In the genomic region with DNA sequence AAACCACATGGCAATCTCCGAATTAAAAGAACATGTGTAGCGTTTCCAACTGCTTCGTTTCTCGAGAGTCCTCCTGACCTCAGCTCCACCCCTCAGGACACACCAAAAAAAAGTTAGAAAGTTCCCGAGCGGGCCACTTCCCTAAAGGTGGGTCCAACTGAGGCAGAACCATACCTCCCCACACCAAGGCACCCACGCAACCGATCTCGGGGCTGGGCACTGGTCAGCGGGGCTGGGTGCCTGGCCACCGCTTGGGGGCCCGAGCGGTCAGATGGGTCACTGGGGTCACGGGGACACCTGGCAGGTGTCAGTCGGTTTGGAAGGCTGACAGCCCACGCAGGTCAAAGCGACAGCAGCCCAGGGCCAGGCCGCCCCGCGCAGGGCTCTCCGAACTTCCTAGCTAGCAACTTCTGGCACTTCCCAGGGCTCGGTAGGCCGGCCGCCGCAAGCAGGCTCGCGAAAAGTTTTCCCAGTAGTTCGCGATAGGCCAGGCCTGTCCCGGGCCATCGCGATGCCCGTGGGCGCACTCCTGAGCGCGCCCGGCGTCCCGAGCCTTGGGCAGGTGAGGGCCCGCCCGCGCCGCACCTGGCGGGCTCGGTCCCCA, we compare ENCODE assay signal across 8 mouse cellular contexts. TPM values are rescaled to one million over a fixed set of nuclear protein-coding genes. Genes with fewer than 3 reads are reported as not detected.
A peak's percentile ranks its signal among the peaks of the same experiment; 100 is the strongest.
DNase-seq lines count a peak whose midpoint lies in the region; ATAC-seq and TF ChIP-seq lines count a peak whose summit lies in the region.

No protein-coding gene starts in this region.

- no peak for TF ChIP-seq POLR2A in ES-Bruce4 (IDR thresholded peaks at IDR 0.05; ENCODE audit: insufficient read depth, low read length)

- ATAC-seq in forebrain, embryonic 13.5 days, result peak; percentile 23
- no peak for ATAC-seq in hindbrain, embryonic 16.5 days
- ATAC-seq in lung, postnatal 0 days, result peak; percentile 42
- ATAC-seq in stomach, embryonic 16.5 days (ENCODE audit: insufficient read depth, low FRiP score), result peak; percentile 30

- H3K9ac ChIP-seq in ES-Bruce4 (ENCODE audit: low read depth, poor library complexity, severe bottlenecking), result peak overlapping the region; percentile 95
- H3K9ac ChIP-seq in forebrain, embryonic 13.5 days, result peak overlapping the region; percentile 87
- H3K9ac ChIP-seq in hindbrain, embryonic 16.5 days (ENCODE audit: low read depth, low read length), result peak overlapping the region; percentile 87
- peak overlapping the region; percentile 80 for H3K9ac ChIP-seq in lung, postnatal 0 days (replicated peaks; ENCODE audit: low read depth)
- peak overlapping the region; percentile 98 for H3K9ac ChIP-seq in stomach, embryonic 16.5 days (ENCODE audit: low read length)

- H3K4me2 ChIP-seq in forebrain, embryonic 13.5 days, result peak overlapping the region; percentile 98
- peak overlapping the region; percentile 100 for H3K4me2 ChIP-seq in hindbrain, embryonic 16.5 days (ENCODE audit: low read length)
- peak overlapping the region; percentile 92 for H3K4me2 ChIP-seq in lung, postnatal 0 days (replicated peaks; ENCODE audit: low read depth, low read length)
- peak overlapping the region; percentile 94 for H3K4me2 ChIP-seq in stomach, embryonic 16.5 days (ENCODE audit: low read depth, low read length)

- no peaks in the 10 kb centered on the region for H3K36me3 ChIP-seq in ES-Bruce4 (ENCODE audit: control insufficient read depth, insufficient read depth, low read length, poor library complexity, severe bottlenecking)
- H3K36me3 ChIP-seq in forebrain, embryonic 13.5 days (ENCODE audit: poor library complexity, severe bottlenecking), result no peaks in the 10 kb centered on the region
- H3K36me3 ChIP-seq in hindbrain, embryonic 16.5 days (ENCODE audit: control insufficient read depth, insufficient read depth, low read length), result no peaks in the 10 kb centered on the region
- H3K36me3 ChIP-seq in lung, postnatal 0 days (ENCODE audit: insufficient read depth, low read length), result no peaks in the 10 kb centered on the region
- H3K36me3 ChIP-seq in stomach, embryonic 16.5 days (ENCODE audit: control insufficient read depth, insufficient read depth, low read length), result no peaks in the 10 kb centered on the region

- no peak overlapping the region for H3K27ac ChIP-seq in ES-Bruce4 (ENCODE audit: insufficient read depth, low read length)
- H3K27ac ChIP-seq in forebrain, embryonic 13.5 days, result no peak overlapping the region
- peak overlapping the region; percentile 48; the same call in 1 of the 2 replicates for H3K27ac ChIP-seq in hindbrain, embryonic 16.5 days (ENCODE audit: low read depth, low read length)
- peak overlapping the region; percentile 90 for H3K27ac ChIP-seq in lung, postnatal 0 days (ENCODE audit: low read length)
- peak overlapping the region; percentile 92 for H3K27ac ChIP-seq in stomach, embryonic 16.5 days (ENCODE audit: low read length)

- TF ChIP-seq EP300 in ES-Bruce4 (IDR thresholded peaks at IDR 0.05; ENCODE audit: insufficient read depth, low read depth, low read length), result no peak
- no peak for TF ChIP-seq EP300 in lung, postnatal 0 days (IDR thresholded peaks at IDR 0.05)

- TF ChIP-seq CTCF in ES-Bruce4 (IDR thresholded peaks at IDR 0.05; ENCODE audit: low read depth, low read length), result no peak
- TF ChIP-seq CTCF in lung, postnatal 0 days (IDR thresholded peaks at IDR 0.05), result peak; percentile 30; the same call in 1 of the 2 replicates

- WGBS in forebrain, embryonic 13.5 days, result 1% methylated on average over 39 of the region's 45 CpGs
- WGBS in hindbrain, embryonic 16.5 days, result 1% methylated on average over 45 of the region's 45 CpGs
- WGBS in lung, postnatal 0 days, result under 1% methylated on average over 34 of the region's 45 CpGs
- WGBS in stomach, embryonic 16.5 days, result under 1% methylated on average over 45 of the region's 45 CpGs

- no peaks in the 10 kb centered on the region for H3K9me3 ChIP-seq in ES-Bruce4 (replicated peaks; ENCODE audit: control insufficient read depth, insufficient read depth, low read length, poor library complexity, severe bottlenecking)
- H3K9me3 ChIP-seq in forebrain, embryonic 13.5 days (replicated peaks), result no peaks in the 10 kb centered on the region
- H3K9me3 ChIP-seq in hindbrain, embryonic 16.5 days (ENCODE audit: control insufficient read depth, low read length), result no peaks in the 10 kb centered on the region
- H3K9me3 ChIP-seq in lung, postnatal 0 days (ENCODE audit: low read length), result no peaks in the 10 kb centered on the region
- H3K9me3 ChIP-seq in stomach, embryonic 16.5 days (replicated peaks; ENCODE audit: control insufficient read depth, low read length), result no peaks in the 10 kb centered on the region

- no peaks in the 10 kb centered on the region; the same call in 1 of the 2 replicates for H3K27me3 ChIP-seq in ES-Bruce4 (ENCODE audit: control insufficient read depth, insufficient read depth, low read length, poor library complexity, severe bottlenecking)
- H3K27me3 ChIP-seq in forebrain, embryonic 13.5 days, result peaks cover 8% of the 10 kb centered on the region
- peaks cover 4% of the 10 kb centered on the region for H3K27me3 ChIP-seq in hindbrain, embryonic 16.5 days (replicated peaks; ENCODE audit: control insufficient read depth, insufficient read depth, low read length)
- H3K27me3 ChIP-seq in lung, postnatal 0 days (replicated peaks; ENCODE audit: insufficient read depth, low read length), result no peaks in the 10 kb centered on the region
- no peaks in the 10 kb centered on the region for H3K27me3 ChIP-seq in stomach, embryonic 16.5 days (ENCODE audit: control insufficient read depth, insufficient read depth, low read length)

- H3K4me1 ChIP-seq in ES-Bruce4 (ENCODE audit: control insufficient read depth, insufficient read depth, low read length), result peaks cover 6% of the 10 kb centered on the region
- H3K4me1 ChIP-seq in forebrain, embryonic 13.5 days, result peaks cover 44% of the 10 kb centered on the region
- peaks cover 25% of the 10 kb centered on the region for H3K4me1 ChIP-seq in hindbrain, embryonic 16.5 days (ENCODE audit: control insufficient read depth, insufficient read depth, low read depth, low read length)
- peaks cover 40% of the 10 kb centered on the region for H3K4me1 ChIP-seq in lung, postnatal 0 days (ENCODE audit: insufficient read depth, low read depth, low read length)
- H3K4me1 ChIP-seq in stomach, embryonic 16.5 days (ENCODE audit: control insufficient read depth, insufficient read depth, low read length), result peaks cover 44% of the 10 kb centered on the region

- peak; percentile 29 for DNase-seq in 416B (ENCODE audit: low read depth)
- peak; percentile 66 for DNase-seq in lung, postnatal 0 days (ENCODE audit: low spot score)
- no peak for DNase-seq in left cerebral cortex, adult 18-20 months (ENCODE audit: low spot score in 2 of 2)
- no peak for DNase-seq in T-cell, adult 2 months (ENCODE audit: low spot score)

- peak overlapping the region; percentile 74 for H3K4me3 ChIP-seq in ES-Bruce4 (ENCODE audit: low read depth, low read length)
- peak overlapping the region; percentile 89 for H3K4me3 ChIP-seq in forebrain, embryonic 13.5 days
- peak overlapping the region; percentile 85 for H3K4me3 ChIP-seq in hindbrain, embryonic 16.5 days (ENCODE audit: low read length)
- peak overlapping the region; percentile 92 for H3K4me3 ChIP-seq in lung, postnatal 0 days (ENCODE audit: low read depth, low read length)
- peak overlapping the region; percentile 90 for H3K4me3 ChIP-seq in stomach, embryonic 16.5 days (replicated peaks; ENCODE audit: low read length)

RNA-seq across cellular contexts. Expression of a gene that starts 0.7 kb away (rescaled TPM):
- 38.6 and 40.2 TPM in 2 replicates for polyA plus RNA-seq in ES-Bruce4 (2011; ENCODE audit: insufficient read depth, insufficient read length, low read depth, missing spikeins)
- 2.0 and 2.2 TPM in 2 replicates for polyA plus RNA-seq in forebrain, embryonic 13.5 days (2015; fragmentation: Nextera tagmentation; extraction: Ambion mirVana)
- polyA plus RNA-seq in hindbrain, embryonic 16.5 days (2015; fragmentation: Nextera tagmentation; extraction: Ambion mirVana), result 1.3 and 1.5 TPM in 2 replicates
- polyA plus RNA-seq in lung, postnatal 0 days (2015; fragmentation: Nextera tagmentation; extraction: Ambion mirVana), result 4.1 and 5.1 TPM in 2 replicates
- polyA plus RNA-seq in stomach, embryonic 16.5 days (2015; fragmentation: Nextera tagmentation; extraction: Ambion mirVana), result 5.0 and 5.5 TPM in 2 replicates
- 1 to 10 TPM; 7.3 to 8.3 TPM for total RNA-seq in left cerebral cortex, adult 18-20 months (2021)

RNA-seq across cellular contexts. Expression of a gene that starts 22.4 kb away (rescaled TPM):
- 30.7 and 31.8 TPM in 2 replicates for polyA plus RNA-seq in ES-Bruce4 (2011; ENCODE audit: insufficient read depth, insufficient read length, low read depth, missing spikeins)
- polyA plus RNA-seq in forebrain, embryonic 13.5 days (2015; fragmentation: Nextera tagmentation; extraction: Ambion mirVana), result 27.8 and 32.6 TPM in 2 replicates
- 42.1 and 44.8 TPM in 2 replicates for polyA plus RNA-seq in hindbrain, embryonic 16.5 days (2015; fragmentation: Nextera tagmentation; extraction: Ambion mirVana)
- polyA plus RNA-seq in lung, postnatal 0 days (2015; fragmentation: Nextera tagmentation; extraction: Ambion mirVana), result 11.3 and 12.6 TPM in 2 replicates
- polyA plus RNA-seq in stomach, embryonic 16.5 days (2015; fragmentation: Nextera tagmentation; extraction: Ambion mirVana), result 37.1 and 39.9 TPM in 2 replicates
- 10 to 100 TPM; 31.7 to 32.1 TPM for total RNA-seq in left cerebral cortex, adult 18-20 months (2021)

Comparison
In these comparisons a context has a peak if more than half of its experiments do, and no peak if none do; other contexts are left out.
1. DNase-seq: peak in 416B (single experiment) and lung, postnatal 0 days (single experiment); none in left cerebral cortex, adult 18-20 months (0 of 2) and T-cell, adult 2 months (single experiment).
2. H3K27ac ChIP-seq: peak in hindbrain, embryonic 16.5 days (single experiment), lung, postnatal 0 days (single experiment) and stomach, embryonic 16.5 days (single experiment); none in ES-Bruce4 (single experiment) and forebrain, embryonic 13.5 days (single experiment).
3. Peak in every context shown above with its lines, with median percentiles within 50 percentile points of each other: H3K4me3 ChIP-seq, H3K9ac ChIP-seq and H3K4me2 ChIP-seq.